Mouse (Mus musculus) heart, postnatal 14 days (tissue): ENCODE data around the gene Vmn2r2. TPM values are rescaled to one million over a fixed set of nuclear protein-coding genes. Genes with fewer than 3 reads are reported as not detected.

ENCODE experiments used
- DNase-seq, 2 experiments: peaks; one replicate each; pipeline ENCODE4 v3.0.0; 2021 to 2022
- intact Hi-C: fragments of 180-260 bp; cut with DNase I; formaldehyde crosslinking; loops from one replicate; pipeline ENCODE4 v1.15.1; 2025
- long read RNA-seq, 2 experiments: library from polyadenylated mRNA; stranded (forward); transcript quantifications; one replicate each; pipeline ENCODE4 v2.0.0; 2021
- total RNA-seq, 2 experiments: library from RNA; stranded (reverse); gene quantifications; 2 replicates each; pipeline ENCODE4 v1.2.3; 2021

Vmn2r2 gene
- not detected for total RNA-seq
- long read RNA-seq, experiment 1 = 0 reads
- long read RNA-seq, experiment 2 = 0 reads

DNA sequence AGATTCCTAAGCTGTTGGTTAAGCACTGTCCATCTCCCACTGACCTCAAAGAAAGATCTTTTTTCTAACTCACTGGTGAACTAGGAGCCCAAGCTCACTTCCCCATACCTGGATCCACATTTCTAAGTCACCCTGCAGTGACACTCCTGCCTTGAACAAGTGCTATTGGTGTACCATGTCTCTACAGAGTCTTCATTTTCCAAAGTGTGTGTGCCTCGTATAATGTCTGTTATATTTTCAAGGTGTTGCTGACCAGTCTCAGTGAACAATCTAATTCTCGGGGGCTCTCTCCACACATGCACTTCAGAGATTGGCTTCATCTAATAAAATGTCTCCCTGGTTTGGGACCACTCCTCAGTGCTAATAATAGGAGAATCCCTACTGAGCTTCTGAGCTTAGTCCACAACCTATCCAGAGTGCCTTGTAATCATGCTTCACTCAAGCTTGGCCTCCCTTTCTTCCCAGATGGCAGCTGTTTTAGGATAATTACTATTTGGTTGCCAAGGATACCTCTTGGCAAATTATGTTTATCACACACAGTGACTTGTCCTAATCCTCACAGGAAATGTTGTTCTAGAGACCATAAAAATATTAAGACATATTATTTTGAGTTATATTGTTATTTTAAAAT lies at the start of gene Vmn2r2:
Vmn2r2 (minus strand) TSS at position 51 of the 631 bp plus-strand sequence.
- DNase-seq = no peak
- intact Hi-C loops = no loop called here

DNA sequence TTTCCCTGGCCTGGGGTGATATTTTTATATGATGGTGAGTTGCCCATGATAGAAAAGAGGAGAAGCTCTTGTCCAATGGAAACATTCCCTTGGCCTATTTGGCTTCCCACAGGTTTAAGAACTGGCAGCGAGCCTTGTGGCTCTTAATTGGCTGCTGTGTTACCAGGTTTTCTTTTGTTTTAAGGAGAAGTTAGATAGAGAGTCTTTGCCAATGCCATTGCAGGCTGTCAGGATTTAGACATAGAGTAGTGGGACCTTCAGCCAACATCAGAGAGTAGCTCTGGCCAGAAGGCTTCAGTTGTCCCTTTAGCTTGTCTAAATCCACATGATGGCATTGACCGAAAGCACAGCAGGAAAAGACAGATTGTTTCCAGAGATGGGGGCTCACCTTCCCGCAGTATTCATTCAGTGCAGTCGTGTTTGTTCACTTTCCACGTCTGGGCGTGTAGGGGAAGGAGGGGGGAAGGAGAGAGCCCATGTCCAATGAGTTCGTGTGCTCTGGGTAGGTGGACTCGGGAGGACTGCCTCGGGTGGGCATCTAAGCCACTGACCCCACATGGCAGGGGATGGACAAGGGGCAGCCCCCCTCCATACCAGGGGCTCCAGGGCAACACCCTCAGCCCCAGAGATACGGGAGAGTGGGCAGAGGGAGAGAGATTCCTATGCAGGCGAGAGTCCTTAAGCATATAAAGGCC lies 28.2 kb downstream of the Vmn2r2 start:
- DNase-seq = peak in 1 of 2 experiments; percentile 2
- intact Hi-C loops = no loop called here

DNA sequence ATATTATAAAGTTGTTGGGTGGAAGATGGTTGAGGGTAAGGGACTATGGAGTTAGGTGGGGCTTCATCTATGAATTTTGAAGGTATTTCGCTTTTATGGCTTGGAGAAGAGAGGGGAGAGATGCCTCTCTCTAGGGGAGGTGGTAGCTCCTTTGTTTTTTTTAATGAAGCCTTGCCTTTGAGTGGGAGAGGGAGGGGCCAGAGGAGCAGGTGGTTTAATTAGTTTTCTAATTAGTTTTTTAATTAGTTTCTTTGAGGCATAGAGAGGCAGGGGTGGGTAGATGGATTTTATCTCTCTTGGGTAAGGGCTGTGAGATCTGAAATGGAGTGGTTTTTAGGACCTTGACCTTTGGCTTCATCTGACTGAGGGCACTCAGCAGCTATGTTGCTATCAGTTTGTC lies 29.0 kb downstream of the Vmn2r2 start:
- no peak for DNase-seq
- intact Hi-C loops = no loop called here

DNA sequence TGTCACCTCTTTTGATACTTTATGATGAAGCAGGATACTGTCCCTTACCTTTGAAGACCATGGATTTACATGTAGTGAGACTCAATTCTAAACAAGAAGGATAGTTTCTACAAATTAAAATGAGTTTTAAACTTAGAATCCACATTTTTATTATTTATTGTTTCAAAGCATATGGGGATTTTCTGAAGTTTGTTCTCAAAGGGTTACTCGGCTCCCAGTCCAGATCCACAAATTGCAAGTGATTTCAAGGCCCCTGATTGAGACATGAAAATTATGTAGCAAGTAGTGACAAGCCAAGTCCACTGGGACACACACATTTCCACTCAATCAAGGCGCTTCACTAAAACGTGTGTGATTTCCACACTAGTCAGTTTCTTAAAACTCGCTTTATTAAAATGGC lies 60.5 kb downstream of the Vmn2r2 start, which contains the start of gene Vmn2r1:
Vmn2r1 (plus strand) TSS at position 301 of the 400 bp plus-strand sequence.
- no peak for DNase-seq
- intact Hi-C loops = no loop called here

Other genes starting within 250 kb of the Vmn2r2 start
- gene Plch1, start 242.5 kb downstream of the Vmn2r2 start, total RNA-seq = under 1 TPM; 0.20 to 0.43 TPM
- gene E130311K13Rik, start 212.5 kb downstream of the Vmn2r2 start, total RNA-seq = 1 to 10 TPM; 6.2 to 7.2 TPM
- 10 to 100 TPM in 1 of 2 experiments, 1 to 10 TPM in 1; 9.5 to 12.0 TPM for gene Slc33a1, start 177.2 kb downstream of the Vmn2r2 start, total RNA-seq
- 10 to 100 TPM; 23.4 to 24.7 TPM for gene Gmps, start 165.8 kb downstream of the Vmn2r2 start, total RNA-seq
- under 1 TPM; 0.05 TPM for gene Vmn2r1, start 60.4 kb downstream of the Vmn2r2 start, total RNA-seq
- not detected for gene Vmn2r3, start 147.8 kb upstream of the Vmn2r2 start, total RNA-seq